Mouse (Mus musculus): ENCODE data around the gene Maml3. TPM values are rescaled to one million over a fixed set of nuclear protein-coding genes. Genes with fewer than 3 reads are reported as not detected.

Gene Maml3
- polyA plus RNA-seq, 1 experiment from 2014 or later = 5.6 TPM

DNA sequence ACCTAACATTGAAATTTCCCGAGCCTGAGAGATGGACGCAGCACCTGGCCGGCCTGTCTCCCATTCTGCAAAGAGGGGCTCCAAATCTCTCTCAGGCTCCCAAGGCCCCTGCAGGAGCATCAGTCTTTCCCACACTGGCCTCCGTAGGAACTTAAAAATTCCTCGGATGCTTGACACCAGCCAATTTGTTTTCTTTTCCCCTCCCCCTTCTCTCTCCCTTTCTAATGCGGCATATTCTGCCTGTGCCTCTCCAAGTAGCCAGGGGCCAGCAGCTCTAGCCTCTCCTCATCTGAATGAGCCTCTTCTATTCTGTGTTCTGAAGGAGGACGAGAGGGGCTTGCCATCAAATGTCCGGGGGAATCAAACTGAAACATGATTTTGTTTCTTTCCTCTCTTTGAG lies 391.6 kb downstream of the Maml3 start:
- peaks cover 19% of the 10 kb centered on the region; the same call in 1 of the 2 replicates for H3K4me1 ChIP-seq (ENCODE audit: insufficient read depth, low read depth, low read length)
- no peak overlapping the region for H3K9ac ChIP-seq (replicated peaks; ENCODE audit: low read depth)
- H3K4me3 ChIP-seq (ENCODE audit: low read depth, low read length) = no peak overlapping the region
- WGBS = 24% methylated on average over 8 of the region's 8 CpGs
- H3K27me3 ChIP-seq (replicated peaks; ENCODE audit: insufficient read depth, low read length) = no peaks in the 10 kb centered on the region
- no peak for TF ChIP-seq EP300 (IDR thresholded peaks at IDR 0.05)
- TF ChIP-seq CTCF (IDR thresholded peaks at IDR 0.05) = no peak
- no peak overlapping the region for H3K4me2 ChIP-seq (replicated peaks; ENCODE audit: low read depth, low read length)
- DNase-seq (ENCODE audit: low spot score) = peak; percentile 52
- H3K36me3 ChIP-seq (ENCODE audit: insufficient read depth, low read length) = no peaks in the 10 kb centered on the region
- no peak overlapping the region for H3K27ac ChIP-seq (ENCODE audit: low read length)
- H3K9me3 ChIP-seq (ENCODE audit: low read length) = no peaks in the 10 kb centered on the region
- ATAC-seq = no peak

DNA sequence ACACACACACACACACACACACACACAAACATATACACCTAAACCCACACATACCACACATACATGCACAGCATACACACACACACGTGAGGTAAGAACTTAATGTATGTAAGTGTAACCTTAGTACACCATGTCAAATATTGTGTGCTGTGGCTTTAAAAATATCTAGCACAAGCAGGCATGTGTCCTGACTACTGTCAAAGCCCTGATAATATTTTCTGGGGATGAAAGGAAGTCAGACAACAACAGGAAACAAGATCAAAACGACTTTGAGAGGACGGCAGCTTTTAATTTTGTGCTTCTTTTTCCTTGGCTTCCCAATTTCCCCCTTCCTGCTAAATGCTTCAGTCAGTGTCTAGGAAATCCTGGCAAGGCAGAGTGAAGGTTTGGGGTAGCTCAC lies 392.5 kb downstream of the Maml3 start:
- H3K9me3 ChIP-seq (ENCODE audit: low read length) = no peaks in the 10 kb centered on the region
- WGBS = 22% methylated on average over 3 of the region's 3 CpGs
- H3K27ac ChIP-seq (ENCODE audit: low read length) = 0 out of 2 replicates have a peak overlapping the region, but pooled peaks have one; percentile 2
- H3K4me3 ChIP-seq (ENCODE audit: low read depth, low read length) = no peak overlapping the region
- DNase-seq (ENCODE audit: low spot score) = peak; percentile 26
- H3K36me3 ChIP-seq (ENCODE audit: insufficient read depth, low read length) = no peaks in the 10 kb centered on the region
- no peak for ATAC-seq
- no peaks in the 10 kb centered on the region for H3K27me3 ChIP-seq (replicated peaks; ENCODE audit: insufficient read depth, low read length)
- no peak overlapping the region for H3K4me2 ChIP-seq (replicated peaks; ENCODE audit: low read depth, low read length)
- peaks cover 22% of the 10 kb centered on the region; the same call in 1 of the 2 replicates for H3K4me1 ChIP-seq (ENCODE audit: insufficient read depth, low read depth, low read length)
- H3K9ac ChIP-seq (replicated peaks; ENCODE audit: low read depth) = no peak overlapping the region
- TF ChIP-seq CTCF (IDR thresholded peaks at IDR 0.05) = no peak

DNA sequence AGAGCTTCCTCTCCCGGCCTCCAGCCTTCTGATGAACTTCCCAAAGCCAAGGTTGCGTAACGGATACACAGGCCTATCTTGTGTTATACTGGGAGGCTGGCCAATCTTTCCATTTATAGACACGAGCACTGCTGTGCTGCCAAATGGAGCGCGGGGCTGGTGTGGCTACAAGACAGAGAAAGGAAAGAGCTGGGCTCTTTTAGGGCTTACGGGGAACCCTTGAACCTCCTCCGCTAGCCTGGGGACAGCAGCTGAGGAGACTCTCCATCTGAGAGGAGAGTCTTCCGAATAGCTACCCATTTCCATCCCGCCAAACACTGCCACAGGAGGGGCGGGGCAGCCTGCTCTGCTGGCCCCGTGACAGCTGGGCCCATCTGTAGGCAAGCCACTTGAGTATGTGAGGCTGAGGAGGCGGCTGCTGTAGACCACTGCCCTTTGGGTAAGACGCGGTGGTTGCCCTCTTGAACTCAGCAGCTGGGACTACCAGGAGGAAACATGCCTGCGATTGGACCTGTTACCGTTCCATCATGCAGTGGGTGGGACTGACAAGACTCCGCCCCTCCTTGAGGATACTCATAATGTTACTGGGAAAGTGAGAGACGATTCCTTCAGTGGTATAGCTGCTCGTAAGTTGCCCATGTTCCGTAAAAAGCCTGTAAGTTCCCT lies 396.0 kb downstream of the Maml3 start:
- Histone ChIP-seq H3K9me3 (ENCODE audit: low read length) (no peaks in the 10 kb centered on the region), H3K27me3 (replicated peaks; ENCODE audit: insufficient read depth, low read length) (no peaks in the 10 kb centered on the region), H3K4me3 (ENCODE audit: low read depth, low read length) (peak overlapping the region; percentile 29), H3K4me2 (replicated peaks; ENCODE audit: low read depth, low read length) (peak overlapping the region; percentile 62), H3K27ac (ENCODE audit: low read length) (peak overlapping the region; percentile 80), H3K4me1 (ENCODE audit: insufficient read depth, low read depth, low read length) (peaks cover 22% of the 10 kb centered on the region; the same call in 1 of the 2 replicates), H3K36me3 (ENCODE audit: insufficient read depth, low read length) (no peaks in the 10 kb centered on the region), H3K9ac (replicated peaks; ENCODE audit: low read depth) (0 out of 2 replicates have a peak overlapping the region, but pooled peaks have one; percentile 5)
- no peak for TF ChIP-seq CTCF (IDR thresholded peaks at IDR 0.05)
- TF ChIP-seq EP300 (IDR thresholded peaks at IDR 0.05) = peak; percentile 85
- DNase-seq (ENCODE audit: low spot score) (peak; percentile 98), ATAC-seq (peak; percentile 92)
- 23% methylated on average over 21 of the region's 21 CpGs for WGBS

DNA sequence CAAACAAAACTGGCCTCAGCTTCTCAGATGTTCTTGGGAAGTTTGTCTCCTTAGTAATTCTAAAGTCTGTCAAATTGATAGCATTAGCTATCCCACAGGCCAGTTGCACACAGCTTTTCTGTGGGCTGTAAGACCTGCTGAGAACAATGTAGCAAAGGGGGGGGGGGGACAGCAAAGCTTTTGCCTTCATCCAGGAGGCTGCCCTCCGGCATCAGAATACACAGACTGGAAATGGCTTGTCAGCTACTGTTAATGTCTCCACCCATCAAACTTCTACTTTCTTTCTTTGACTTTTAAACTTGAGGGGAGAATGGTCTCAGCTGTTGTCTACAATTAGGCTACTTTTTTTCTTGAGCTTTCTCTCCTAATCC lies 396.5 kb downstream of the Maml3 start:
- H3K4me2 ChIP-seq (replicated peaks; ENCODE audit: low read depth, low read length) = peak overlapping the region; percentile 62
- no peaks in the 10 kb centered on the region for H3K27me3 ChIP-seq (replicated peaks; ENCODE audit: insufficient read depth, low read length)
- H3K27ac ChIP-seq (ENCODE audit: low read length) = peak overlapping the region; percentile 80
- DNase-seq (ENCODE audit: low spot score) = no peak
- TF ChIP-seq EP300 (IDR thresholded peaks at IDR 0.05) (no peak), CTCF (IDR thresholded peaks at IDR 0.05) (no peak)
- H3K4me3 ChIP-seq (ENCODE audit: low read depth, low read length) = peak overlapping the region; percentile 29; the same call in 1 of the 2 replicates
- no peaks in the 10 kb centered on the region for H3K9me3 ChIP-seq (ENCODE audit: low read length)
- no peak for ATAC-seq
- H3K9ac ChIP-seq (replicated peaks; ENCODE audit: low read depth) = 0 out of 2 replicates have a peak overlapping the region, but pooled peaks have one; percentile 5
- H3K4me1 ChIP-seq (ENCODE audit: insufficient read depth, low read depth, low read length) = peaks cover 18% of the 10 kb centered on the region; the same call in 1 of the 2 replicates
- H3K36me3 ChIP-seq (ENCODE audit: insufficient read depth, low read length) = no peaks in the 10 kb centered on the region
- 50% methylated on average over 1 of the region's 1 CpGs for WGBS

DNA sequence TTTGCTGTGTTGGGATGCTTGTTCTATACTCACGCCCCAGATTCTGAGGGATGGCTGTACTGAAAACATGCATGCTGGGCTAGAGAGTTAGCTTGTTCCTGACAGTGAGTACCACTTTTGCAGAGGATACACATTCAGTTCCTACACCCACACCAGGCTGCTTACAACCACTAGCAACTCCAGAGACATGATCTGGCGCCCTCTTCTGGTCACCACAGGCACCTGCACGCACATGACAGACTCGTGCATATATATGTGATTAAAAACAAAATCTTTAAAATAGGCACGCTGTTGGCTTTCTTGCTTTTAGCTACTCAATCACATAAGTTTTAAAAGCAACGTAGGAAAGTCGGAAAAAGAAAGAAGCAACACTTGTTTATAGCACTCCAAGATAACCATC lies 399.7 kb downstream of the Maml3 start:
- H3K27me3 ChIP-seq (replicated peaks; ENCODE audit: insufficient read depth, low read length) = no peaks in the 10 kb centered on the region
- TF ChIP-seq EP300 (IDR thresholded peaks at IDR 0.05) (no peak), CTCF (IDR thresholded peaks at IDR 0.05) (peak; percentile 62)
- no peak overlapping the region for H3K9ac ChIP-seq (replicated peaks; ENCODE audit: low read depth)
- no peak overlapping the region for H3K4me3 ChIP-seq (ENCODE audit: low read depth, low read length)
- no peak overlapping the region for H3K27ac ChIP-seq (ENCODE audit: low read length)
- H3K36me3 ChIP-seq (ENCODE audit: insufficient read depth, low read length) = no peaks in the 10 kb centered on the region
- H3K4me2 ChIP-seq (replicated peaks; ENCODE audit: low read depth, low read length) = no peak overlapping the region
- H3K4me1 ChIP-seq (ENCODE audit: insufficient read depth, low read depth, low read length) = peaks cover 17% of the 10 kb centered on the region; the same call in 1 of the 2 replicates
- no peaks in the 10 kb centered on the region for H3K9me3 ChIP-seq (ENCODE audit: low read length)
- WGBS = 86% methylated on average over 7 of the region's 7 CpGs
- ATAC-seq (no peak), DNase-seq (ENCODE audit: low spot score) (no peak)

DNA sequence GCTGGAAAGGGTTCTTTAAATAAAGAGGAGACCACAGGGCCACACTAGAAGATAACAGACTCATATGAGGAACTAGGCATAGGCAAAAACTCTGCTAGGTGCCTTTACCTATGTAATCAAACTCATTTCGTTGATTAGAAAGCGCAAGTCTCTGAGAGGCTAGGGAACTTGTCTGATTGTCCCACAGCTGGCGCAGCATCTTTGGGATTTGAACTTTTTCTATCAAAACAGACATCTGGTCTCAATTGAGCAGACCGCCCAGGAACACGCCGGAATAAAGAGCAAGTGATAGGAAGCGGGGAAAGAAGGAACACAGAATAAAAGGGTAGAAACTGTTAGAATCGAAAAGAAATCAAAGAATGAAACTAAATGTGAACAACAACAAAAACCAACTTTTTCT lies 401.4 kb downstream of the Maml3 start:
- peaks cover 16% of the 10 kb centered on the region; the same call in 1 of the 2 replicates for H3K4me1 ChIP-seq (ENCODE audit: insufficient read depth, low read depth, low read length)
- TF ChIP-seq CTCF (IDR thresholded peaks at IDR 0.05) = no peak
- TF ChIP-seq EP300 (IDR thresholded peaks at IDR 0.05) = no peak
- whole genome bisulfite sequencing = 91% methylated on average over 8 of the region's 8 CpGs
- H3K9me3 ChIP-seq (ENCODE audit: low read length) = no peaks in the 10 kb centered on the region
- H3K36me3 ChIP-seq (ENCODE audit: insufficient read depth, low read length) = no peaks in the 10 kb centered on the region
- ATAC-seq (no peak), DNase-seq (ENCODE audit: low spot score) (no peak)
- H3K4me3 ChIP-seq (ENCODE audit: low read depth, low read length) = no peak overlapping the region
- no peak overlapping the region for H3K4me2 ChIP-seq (replicated peaks; ENCODE audit: low read depth, low read length)
- H3K27ac ChIP-seq (ENCODE audit: low read length) = no peak overlapping the region
- no peaks in the 10 kb centered on the region for H3K27me3 ChIP-seq (replicated peaks; ENCODE audit: insufficient read depth, low read length)
- H3K9ac ChIP-seq (replicated peaks; ENCODE audit: low read depth) = no peak overlapping the region

Data from lung, postnatal 0 days (tissue).